Mouse (Mus musculus) CH12.LX (cell line): ENCODE measurements around the gene Atp5g3. TPM values are rescaled to one million over a fixed set of nuclear protein-coding genes. Genes with fewer than 3 reads are reported as not detected.

Source experiments
- DNase-seq: peaks from one replicate; pipeline ENCODE4 v3.0.0-alpha.2; 2013; ENCODE audit errors: extremely low read depth
- H3K27ac ChIP-seq: 2 replicates; pipeline ENCODE4 v1.5.1; 2012; ENCODE audit warnings: low read depth, mild to moderate bottlenecking, control low read depth, moderate library complexity; ENCODE audit not compliant: insufficient read depth
- H3K27me3 ChIP-seq: replicated peaks from 2 replicates; pipeline ENCODE3; 2012; ENCODE audit warnings: inconsistent platforms
- H3K36me3 ChIP-seq, 2 experiments: replicated peaks in 1 of 2; 2 replicates each; pipeline versions ENCODE3 to v1.6.1; 2012; ENCODE audit warnings: inconsistent platforms in 1 of 2, low read length in 1 of 2, mild to moderate bottlenecking in 1 of 2, mixed read lengths in 1 of 2, moderate library complexity in 1 of 2; ENCODE audit not compliant: control insufficient read depth in 1 of 2, insufficient read depth in 1 of 2
- H3K4me1 ChIP-seq, 2 experiments: 2 replicates each; pipeline ENCODE4 v1.6.1; 2012; ENCODE audit warnings: inconsistent platforms in 1 of 2, moderate library complexity in 1 of 2; ENCODE audit not compliant: insufficient read depth in 2 of 2, control insufficient read depth in 1 of 2
- H3K4me2 ChIP-seq: 2 replicates; pipeline ENCODE4 v1.6.1; 2012; ENCODE audit warnings: low read depth, mild to moderate bottlenecking, control low read depth; ENCODE audit not compliant: poor library complexity, insufficient read depth, severe bottlenecking
- H3K4me3 ChIP-seq, 3 experiments: fragments of 150-350 bp in 1 of 3; sonication (generic) in 1 of 3; replicated peaks in 1 of 3; 2 replicates each; pipeline versions ENCODE3 to v1.5.1; 2011 to 2012; ENCODE audit warnings: low read depth in 2 of 3, low read length in 2 of 3, mild to moderate bottlenecking in 2 of 3, moderate library complexity in 2 of 3, control low read depth in 1 of 3, improper control_type of control experiment in 1 of 3, inconsistent platforms in 1 of 3, mixed read lengths in 1 of 3; ENCODE audit not compliant: poor library complexity in 1 of 3
- H3K79me2 ChIP-seq: replicated peaks from 2 replicates; pipeline ENCODE4 v1.6.1; 2012; ENCODE audit warnings: mild to moderate bottlenecking, moderate library complexity; ENCODE audit not compliant: control insufficient read depth, poor library complexity, insufficient read depth, severe bottlenecking; ENCODE audit errors: extremely low read depth
- H3K9ac ChIP-seq: 2 replicates; pipeline ENCODE4 v1.6.1; 2012; ENCODE audit warnings: low read depth, mild to moderate bottlenecking, control low read depth, moderate library complexity; ENCODE audit not compliant: insufficient read depth
- H3K9me3 ChIP-seq: replicated peaks from 2 replicates; pipeline ENCODE3; 2012; ENCODE audit warnings: low read length, inconsistent platforms, mixed read lengths
- CHD1 ChIP-seq: IDR thresholded peaks from 2 replicates; pipeline ENCODE4 v1.6.1; 2012; ENCODE audit warnings: low read depth, low read length, improper control_type of control experiment, inconsistent platforms
- CHD2 ChIP-seq: IDR thresholded peaks from 2 replicates; pipeline ENCODE4 v1.6.1; 2011; ENCODE audit warnings: low read length, improper control_type of control experiment
- CTCF ChIP-seq, 2 experiments: IDR thresholded peaks in 1 of 2; conservative IDR thresholded peaks in 1 of 2; 2 replicates each; pipeline ENCODE4 v1.5.1; 2011 to 2012; ENCODE audit warnings: low read depth in 2 of 2, low read length in 2 of 2, improper control_type of control experiment in 1 of 2, inconsistent platforms in 1 of 2, mild to moderate bottlenecking in 1 of 2, moderate library complexity in 1 of 2
- E2F4 ChIP-seq: IDR thresholded peaks from 2 replicates; pipeline ENCODE4 v1.6.1; 2011; ENCODE audit warnings: low read depth, low read length, improper control_type of control experiment; ENCODE audit not compliant: insufficient replicate concordance
- ELF1 ChIP-seq: IDR thresholded peaks from 2 replicates; pipeline ENCODE4 v1.6.1; 2014; ENCODE audit warnings: low read depth, mild to moderate bottlenecking, inconsistent platforms, low read length, improper control_type of control experiment
- ETS1 ChIP-seq: conservative IDR thresholded peaks from 2 replicates; pipeline ENCODE4 v1.6.1; 2012; ENCODE audit warnings: low read depth, mild to moderate bottlenecking, inconsistent platforms, low read length, improper control_type of control experiment, moderate library complexity
- GABPA ChIP-seq: IDR thresholded peaks from 2 replicates; pipeline ENCODE4 v1.6.1; 2012; ENCODE audit warnings: low read depth, low read length, improper control_type of control experiment, inconsistent platforms; ENCODE audit not compliant: insufficient replicate concordance
- IRF4 ChIP-seq: IDR thresholded peaks from 2 replicates; pipeline ENCODE4 v1.6.1; 2014; ENCODE audit warnings: low read depth, mild to moderate bottlenecking, inconsistent platforms, low read length, improper control_type of control experiment
- JUN ChIP-seq: IDR thresholded peaks from 2 replicates; pipeline ENCODE4 v1.6.1; 2011; ENCODE audit warnings: low read depth, mild to moderate bottlenecking, low read length, improper control_type of control experiment, moderate library complexity; ENCODE audit not compliant: insufficient read depth
- JUND ChIP-seq: conservative IDR thresholded peaks from 2 replicates; pipeline ENCODE4 v1.6.1; 2011; ENCODE audit warnings: low read depth, low read length, improper control_type of control experiment
- KAT2A ChIP-seq: IDR thresholded peaks from 2 replicates; pipeline ENCODE4 v1.6.1; 2012; ENCODE audit warnings: low read length, improper control_type of control experiment, inconsistent platforms; ENCODE audit not compliant: insufficient replicate concordance
- MAFK ChIP-seq: IDR thresholded peaks from 2 replicates; pipeline ENCODE4 v1.6.1; 2011; ENCODE audit warnings: low read length, improper control_type of control experiment; ENCODE audit not compliant: insufficient replicate concordance
- MAZ ChIP-seq: IDR thresholded peaks from 2 replicates; pipeline ENCODE4 v1.6.1; 2012; ENCODE audit warnings: low read depth, mild to moderate bottlenecking, inconsistent platforms, low read length, improper control_type of control experiment, moderate library complexity
- MXI1 ChIP-seq: IDR thresholded peaks from 2 replicates; pipeline ENCODE4 v1.6.1; 2011; ENCODE audit warnings: mild to moderate bottlenecking, low read depth, low read length, improper control_type of control experiment
- NELFE ChIP-seq: IDR thresholded peaks from 2 replicates; pipeline ENCODE4 v1.6.1; 2011; ENCODE audit warnings: low read depth, low read length, improper control_type of control experiment
- NRF1 ChIP-seq: IDR thresholded peaks from 2 replicates; pipeline ENCODE4 v1.6.1; 2014; ENCODE audit warnings: low read depth, mild to moderate bottlenecking, inconsistent platforms, low read length, improper control_type of control experiment, moderate library complexity
- POLR2A ChIP-seq: IDR thresholded peaks from 2 replicates; pipeline ENCODE4 v1.6.1; 2011; ENCODE audit warnings: low read depth, mild to moderate bottlenecking, improper control_type of control experiment, low read length
- TBP ChIP-seq: conservative IDR thresholded peaks from 2 replicates; pipeline ENCODE4 v1.6.1; 2011; ENCODE audit warnings: low read depth, low read length, improper control_type of control experiment
- UBTF ChIP-seq: IDR thresholded peaks from 2 replicates; pipeline ENCODE4 v1.6.1; 2012; ENCODE audit warnings: low read depth, mild to moderate bottlenecking, inconsistent platforms, low read length, improper control_type of control experiment, moderate library complexity
- USF2 ChIP-seq: conservative IDR thresholded peaks from 2 replicates; pipeline ENCODE4 v1.6.1; 2011; ENCODE audit warnings: low read depth, low read length, improper control_type of control experiment
- ZC3H11A ChIP-seq: IDR thresholded peaks from 2 replicates; pipeline ENCODE4 v1.6.1; 2012; ENCODE audit warnings: low read depth, mild to moderate bottlenecking, inconsistent platforms, low read length, improper control_type of control experiment
- ZKSCAN1 ChIP-seq: IDR thresholded peaks from 2 replicates; pipeline ENCODE4 v1.6.1; 2012; ENCODE audit warnings: low read depth, inconsistent platforms, low read length, improper control_type of control experiment, borderline replicate concordance
- dilution Hi-C: fragments of 300-500 bp; cut with MboI; formaldehyde crosslinking; loops from 2 replicates; pipeline ENCODE4 v1.14.3; 2020; ENCODE audit warnings: low sequenced_read_pairs; ENCODE audit not compliant: extremely low pct_unique_long_range_greater_than_20kb, extremely low pct_ligation_motif_present
- in situ Hi-C: fragments of 300-500 bp; cut with MboI; formaldehyde crosslinking; loops from 3 replicates; pipeline ENCODE4 v1.14.3; 2019; ENCODE audit warnings: low sequenced_read_pairs, low pct_ligation_motif_present, low pct_unique_long_range_greater_than_20kb, mixed read lengths
- polyA plus RNA-seq: library from polyadenylated mRNA; unstranded; fragments of >175 nt; gene quantifications from 2 replicates; pipeline ENCODE4 v1.2.1, GENCODE M21; 2012; ENCODE audit warnings: low read depth; ENCODE audit not compliant: insufficient read length
- total RNA-seq, 2 experiments: library from RNA; depleted of rRNA; stranded (reverse); fragments of 300-350 nt in 1 of 2; fragments of >200 nt in 1 of 2; gene quantifications; 2 replicates each; pipeline ENCODE4 v1.2.3; 2012 to 2014

Gene Atp5g3
- total and polyA plus RNA-seq, 3 experiments, result 316 to 453 (median 427) TPM

GRCm38 (mm10) chr2:73958342-73958741 is 47.2 kb upstream of the Atp5g3 start:
- Histone ChIP-seq H3K27ac (no peak overlapping the region), H3K36me3 (no peaks in the 10 kb centered on the region), H3K9ac (no peak overlapping the region), H3K27me3 (no peaks in the 10 kb centered on the region), H3K79me2 (no peaks in the 10 kb centered on the region), H3K4me2 (no peak overlapping the region), H3K4me1 (no peaks in the 10 kb centered on the region), H3K9me3 (no peaks in the 10 kb centered on the region), H3K4me3 (no peak overlapping the region)
- in situ Hi-C loops (no loop called here), dilution Hi-C loops (no loop called here)
- DNase-seq, result no peak
- TF ChIP-seq JUND (no peak), USF2 (no peak), CTCF (conservative IDR thresholded peaks at IDR 0.05 in 1 of 2, IDR thresholded peaks at IDR 0.05 in 1 of 2; ENCODE audit: low read depth in 2 of 2, low read length in 2 of 2) (no peak), POLR2A (no peak), TBP (no peak), JUN (no peak), CHD1 (no peak), KAT2A (no peak), MAZ (no peak), E2F4 (no peak), NELFE (no peak)

DNA sequence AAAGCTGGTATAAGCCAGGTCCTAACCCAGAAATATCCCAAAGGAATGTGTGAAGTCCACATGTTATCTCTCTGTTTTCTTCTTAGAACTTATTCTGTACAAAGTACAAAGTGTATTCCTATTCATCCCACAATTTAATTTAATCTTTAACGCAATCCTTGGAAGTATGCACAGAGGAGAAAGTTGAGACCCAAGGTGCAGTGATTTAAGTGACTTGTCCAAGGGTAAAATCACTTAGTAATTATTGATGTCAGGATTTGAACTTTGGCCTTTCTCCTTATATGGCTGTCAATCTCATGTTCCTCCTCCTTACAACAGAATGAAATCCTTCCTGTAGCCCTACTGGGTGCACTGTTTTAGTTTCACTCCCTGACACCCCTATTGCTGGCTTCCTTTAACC is 42.5 kb upstream of the Atp5g3 start:
- no peak overlapping the region for H3K4me3 ChIP-seq
- H3K27ac ChIP-seq, result no peak overlapping the region
- in situ Hi-C loops (no loop called here), dilution Hi-C loops (no loop called here)
- no peak overlapping the region for H3K9ac ChIP-seq
- H3K4me1 ChIP-seq, result no peaks in the 10 kb centered on the region; a peak in 1 of 4 replicates
- no peak for TF ChIP-seq UBTF
- peak; percentile 49; the same call in 1 of the 2 replicates for TF ChIP-seq ZKSCAN1
- no peak for TF ChIP-seq ELF1
- no peaks in the 10 kb centered on the region for H3K9me3 ChIP-seq
- no peaks in the 10 kb centered on the region for H3K27me3 ChIP-seq
- H3K36me3 ChIP-seq, result no peaks in the 10 kb centered on the region
- no peaks in the 10 kb centered on the region for H3K79me2 ChIP-seq
- H3K4me2 ChIP-seq, result no peak overlapping the region
- DNase-seq, result no peak

- Histone ChIP-seq H3K27me3 (no peaks in the 10 kb centered on the region), H3K9ac (no peak overlapping the region), H3K27ac (no peak overlapping the region), H3K4me3 (no peak overlapping the region), H3K4me1 (no peaks in the 10 kb centered on the region; a peak in 1 of 4 replicates), H3K4me2 (no peak overlapping the region), H3K9me3 (no peaks in the 10 kb centered on the region), H3K36me3 (no peaks in the 10 kb centered on the region), H3K79me2 (no peaks in the 10 kb centered on the region)
- dilution Hi-C loops, result no loop called here
- in situ Hi-C loops, result no loop called here
- TF ChIP-seq E2F4, result no peak
- no peak for TF ChIP-seq NELFE
- no peak for TF ChIP-seq IRF4
- TF ChIP-seq MAFK, result no peak
- TF ChIP-seq NRF1, result no peak
- no peak for TF ChIP-seq MXI1
- TF ChIP-seq MAZ, result no peak
- TF ChIP-seq ETS1, result no peak
- no peak for TF ChIP-seq GABPA
- TF ChIP-seq JUN, result no peak
- no peak for TF ChIP-seq CHD1
- no peak for TF ChIP-seq ZKSCAN1
- no peak for TF ChIP-seq USF2
- no peak for TF ChIP-seq CHD2
- no peak for TF ChIP-seq ZC3H11A
- DNase-seq, result no peak
Observed at GRCm38 (mm10) chr2:73952597-73953219, 41.6 kb upstream of the Atp5g3 start.
